ENCODE assay signal across 18 mouse cellular contexts in genomic region chr5:64501746-64502145, GRCm38 (mm10).
A peak's percentile ranks its signal among the peaks of the same experiment; 100 is the strongest.
DNase-seq lines count a peak whose midpoint lies in the region; TF ChIP-seq lines count a peak whose summit lies in the region.
"Had no signal": no experiment of that assay in that cellular context is flagged by ENCODE, and none has a peak within 500 bp of the region (broad histone marks: within the 10 kb centered on the region; RNA-seq: fewer than 3 reads in every experiment).

No protein-coding gene starts in this region.

- H3K36me3 ChIP-seq in ES-Bruce4 (ENCODE audit: control insufficient read depth, insufficient read depth, low read length, poor library complexity, severe bottlenecking): no peaks in the 10 kb centered on the region
- H3K36me3 ChIP-seq: embryonic facial prominence, embryonic 13.5 days; heart, embryonic 13.5 days; hindbrain, embryonic 12.5 days had no signal

- peaks cover 12% of the 10 kb centered on the region for H3K9me3 ChIP-seq in ES-Bruce4 (replicated peaks; ENCODE audit: control insufficient read depth, insufficient read depth, low read length, poor library complexity, severe bottlenecking)
- H3K9me3 ChIP-seq: embryonic facial prominence, embryonic 13.5 days; forebrain, embryonic 13.5 days; heart, embryonic 13.5 days; hindbrain, embryonic 12.5 days had no signal

- DNase-seq in lung, adult 18-20 months: peak; percentile 36 to 47
- no peak for DNase-seq in lung, postnatal 25 days (ENCODE audit: low spot score)
- DNase-seq in R1 (ENCODE audit: low read depth, low spot score): peak; percentile 76
- no peak for DNase-seq in left cerebral cortex, adult 2 months (ENCODE audit: extremely low spot score in 1 of 2, low spot score in 2 of 2)
- no peak for DNase-seq in kidney, adult 9 months
- DNase-seq: adrenal gland, postnatal 10 days; cerebellum, adult 11 months; cerebellum, adult 8-10 months; cerebellum, postnatal 25 days; forebrain, postnatal 0 days; gastrocnemius, postnatal 14 days; heart, postnatal 36 days had no signal

- no peak for TF ChIP-seq CTCF in ES-Bruce4 (IDR thresholded peaks at IDR 0.05; ENCODE audit: low read depth, low read length)
- no peak for TF ChIP-seq CTCF in left cerebral cortex, adult 2 months (IDR thresholded peaks at IDR 0.05)

- H3K4me1 ChIP-seq in ES-Bruce4 (ENCODE audit: control insufficient read depth, insufficient read depth, low read length): peaks cover 10% of the 10 kb centered on the region

- H3K9ac ChIP-seq in ES-Bruce4 (ENCODE audit: low read depth, poor library complexity, severe bottlenecking): peak overlapping the region; percentile 80
- H3K9ac ChIP-seq: embryonic facial prominence, embryonic 13.5 days; forebrain, embryonic 13.5 days; forebrain, postnatal 0 days; heart, embryonic 13.5 days; hindbrain, embryonic 12.5 days had no signal

- TF ChIP-seq EP300 in ES-Bruce4 (IDR thresholded peaks at IDR 0.05; ENCODE audit: insufficient read depth, low read depth, low read length): peak; percentile 95

- no peak for TF ChIP-seq POLR2A in ES-Bruce4 (IDR thresholded peaks at IDR 0.05; ENCODE audit: insufficient read depth, low read length)

- no peaks in the 10 kb centered on the region for H3K27me3 ChIP-seq in ES-Bruce4 (ENCODE audit: control insufficient read depth, insufficient read depth, low read length, poor library complexity, severe bottlenecking)
- H3K27me3 ChIP-seq: embryonic facial prominence, embryonic 13.5 days; forebrain, embryonic 13.5 days; heart, embryonic 13.5 days; hindbrain, embryonic 12.5 days; Patski had no signal

- peak overlapping the region; percentile 99 for H3K27ac ChIP-seq in ES-Bruce4 (ENCODE audit: insufficient read depth, low read length)
- no peak overlapping the region for H3K27ac ChIP-seq in left cerebral cortex, adult 2 months
- H3K27ac ChIP-seq: embryonic facial prominence, embryonic 13.5 days; forebrain, embryonic 13.5 days; hindbrain, embryonic 12.5 days had no signal

- peak overlapping the region; percentile 53 for H3K4me3 ChIP-seq in ES-Bruce4 (ENCODE audit: low read depth, low read length)
- H3K4me3 ChIP-seq in left cerebral cortex, adult 2 months: no peak overlapping the region
- H3K4me3 ChIP-seq: embryonic facial prominence, embryonic 13.5 days; forebrain, embryonic 13.5 days; heart, embryonic 13.5 days; hindbrain, embryonic 12.5 days had no signal

- intact Hi-C loops in left cerebral cortex, adult 2 months (cut with DNase I): loop anchor here (5.0 kb wide), 1 partner anchor 214 kb away; no protein-coding TSS in a partner anchor

Comparison
In these comparisons a context has a peak if more than half of its experiments do, and no peak if none do; other contexts are left out.
1. DNase-seq: peak in lung, adult 18-20 months (2 of 2) and R1 (single experiment); none in lung, postnatal 25 days (single experiment), left cerebral cortex, adult 2 months (0 of 2) and kidney, adult 9 months (single experiment).